Mouse (Mus musculus) forebrain, embryonic 11.5 days (tissue): Measurements from ENCODE around the gene Cacna1c. TPM values are rescaled to one million over a fixed set of nuclear protein-coding genes. Genes with fewer than 3 reads are reported as not detected.

ENCODE experiments used
- ATAC-seq: fragments of 200-750 bp; cut with Nextera tagmentation; replicated peaks from 2 replicates; pipeline ENCODE4 v1.8.0; 2017; ENCODE audit warnings: moderate TSS enrichment; ENCODE audit not compliant: low FRiP score
- DNase-seq: peaks from one replicate; pipeline ENCODE4 v3.0.0-alpha.2; 2017; ENCODE audit warnings: low spot score
- H3K27ac ChIP-seq: fragments of 300-500 bp; sonication (generic); 2 replicates; pipeline ENCODE4 v1.5.1; 2014; ENCODE audit warnings: low read depth, low read length
- H3K27me3 ChIP-seq: fragments of 300-500 bp; sonication (generic); 2 replicates; pipeline ENCODE4 v1.6.1; 2014; ENCODE audit warnings: mild to moderate bottlenecking, low read length, mixed read lengths; ENCODE audit not compliant: control insufficient read depth, insufficient read depth
- H3K36me3 ChIP-seq: fragments of 300-500 bp; sonication (generic); 2 replicates; pipeline ENCODE4 v1.6.1; 2014; ENCODE audit warnings: mild to moderate bottlenecking, low read length, moderate library complexity, mixed read lengths; ENCODE audit not compliant: control insufficient read depth, insufficient read depth
- H3K4me1 ChIP-seq: fragments of 300-500 bp; sonication (generic); replicated peaks from 2 replicates; pipeline ENCODE4 v1.6.1; 2014; ENCODE audit warnings: low read length, mixed read lengths; ENCODE audit not compliant: control insufficient read depth, insufficient read depth
- H3K4me2 ChIP-seq: fragments of 300-500 bp; sonication (generic); 2 replicates; pipeline ENCODE4 v1.6.1; 2014; ENCODE audit warnings: low read depth, mild to moderate bottlenecking, low read length, moderate library complexity, mixed read lengths; ENCODE audit not compliant: severe bottlenecking
- H3K4me3 ChIP-seq: fragments of 300-500 bp; sonication (generic); 2 replicates; pipeline ENCODE4 v1.5.1; 2014; ENCODE audit warnings: low read depth, low read length
- H3K9ac ChIP-seq: fragments of 300-500 bp; sonication (generic); 2 replicates; pipeline ENCODE4 v1.6.1; 2014; ENCODE audit warnings: low read length
- H3K9me3 ChIP-seq: fragments of 300-500 bp; sonication (generic); 2 replicates; pipeline ENCODE4 v1.6.1; 2016; ENCODE audit warnings: low read length, mixed read lengths; ENCODE audit not compliant: control insufficient read depth
- WGBS: fragments of 180-500 bp; shearing (Covaris S2); extraction: QIAGEN DNeasy Blood & Tissue Kit; methylation state at CpG from one replicate; pipeline ENCODE4 v1.1.7; 2014; 5-methylcytosine and 5-hydroxymethylcytosine counted together
- polyA plus RNA-seq: library from polyadenylated mRNA; unstranded; fragments of >200 nt; fragmentation: Nextera tagmentation; extraction: Ambion mirVana; gene quantifications from 2 replicates; pipeline ENCODE4 v1.2.1, GENCODE M21; 2014

The Cacna1c gene
- polyA plus RNA-seq, 1 experiment from 2014 or later, result 4.8 TPM

DNA sequence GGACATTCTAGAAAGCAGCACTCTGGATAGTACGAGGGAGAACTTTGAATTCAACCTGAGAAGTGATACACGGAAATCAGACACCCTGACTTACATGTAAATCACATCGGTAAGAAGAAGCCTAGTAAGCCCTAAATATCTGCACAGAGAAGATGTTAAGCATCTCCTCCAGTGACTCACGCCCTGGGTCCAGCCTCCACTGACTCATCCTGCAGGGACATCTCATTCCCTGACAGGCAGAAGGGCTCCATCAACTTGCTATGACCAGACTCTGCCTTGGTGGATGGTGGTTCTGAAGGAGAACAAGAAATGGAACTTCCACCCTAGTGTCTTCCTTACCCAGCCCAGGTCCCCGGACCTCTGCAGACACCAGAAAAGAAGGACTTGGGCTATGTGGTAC is 191.6 kb downstream of the Cacna1c start:
- no peak for DNase-seq
- WGBS, result 93% methylated on average over 5 of the region's 5 CpGs

GRCm38 (mm10) chr6:119001442-119001841 is 194.8 kb downstream of the Cacna1c start:
- no peak overlapping the region for H3K9ac ChIP-seq
- ATAC-seq, result no peak
- no peak overlapping the region for H3K27ac ChIP-seq
- H3K4me3 ChIP-seq, result no peak overlapping the region
- H3K9me3 ChIP-seq, result no peaks in the 10 kb centered on the region
- no peaks in the 10 kb centered on the region for H3K4me1 ChIP-seq
- 56% methylated on average over 2 of the region's 2 CpGs for WGBS
- H3K4me2 ChIP-seq, result no peak overlapping the region
- H3K27me3 ChIP-seq, result no peaks in the 10 kb centered on the region
- no peak for DNase-seq
- H3K36me3 ChIP-seq, result no peaks in the 10 kb centered on the region

More for the DNA sequence above, 191.6 kb downstream of the Cacna1c start:
- Histone ChIP-seq H3K36me3 (no peaks in the 10 kb centered on the region), H3K9me3 (no peaks in the 10 kb centered on the region), H3K27me3 (no peaks in the 10 kb centered on the region), H3K4me2 (no peak overlapping the region), H3K4me1 (no peaks in the 10 kb centered on the region), H3K4me3 (no peak overlapping the region), H3K27ac (no peak overlapping the region), H3K9ac (no peak overlapping the region)
- no peak for ATAC-seq

- ATAC-seq, result no peak
- 71% methylated on average over 3 of the region's 3 CpGs for WGBS
Measured at GRCm38 (mm10) chr6:119000255-119000654, 196.0 kb downstream of the Cacna1c start.

GRCm38 (mm10) chr6:118999329-118999875 is 196.8 kb downstream of the Cacna1c start:
- no peak for ATAC-seq
- Histone ChIP-seq H3K9ac (no peak overlapping the region), H3K4me2 (no peak overlapping the region), H3K9me3 (no peaks in the 10 kb centered on the region), H3K27me3 (no peaks in the 10 kb centered on the region), H3K4me3 (no peak overlapping the region), H3K27ac (no peak overlapping the region), H3K36me3 (no peaks in the 10 kb centered on the region), H3K4me1 (no peaks in the 10 kb centered on the region)
- WGBS, result 85% methylated on average over 2 of the region's 2 CpGs
- DNase-seq, result no peak

More at GRCm38 (mm10) chr6:119000255-119000654, 196.0 kb downstream of the Cacna1c start:
- Histone ChIP-seq H3K4me1 (no peaks in the 10 kb centered on the region), H3K27me3 (no peaks in the 10 kb centered on the region), H3K36me3 (no peaks in the 10 kb centered on the region), H3K27ac (no peak overlapping the region), H3K9me3 (no peaks in the 10 kb centered on the region), H3K4me3 (no peak overlapping the region), H3K4me2 (no peak overlapping the region), H3K9ac (no peak overlapping the region)
- no peak for DNase-seq

GRCm38 (mm10) chr6:118997397-118997796 is 198.8 kb downstream of the Cacna1c start:
- Histone ChIP-seq H3K4me3 (no peak overlapping the region), H3K36me3 (no peaks in the 10 kb centered on the region), H3K4me2 (no peak overlapping the region), H3K9ac (no peak overlapping the region), H3K27me3 (no peaks in the 10 kb centered on the region), H3K27ac (no peak overlapping the region), H3K4me1 (no peaks in the 10 kb centered on the region), H3K9me3 (no peaks in the 10 kb centered on the region)
- DNase-seq, result no peak
- ATAC-seq, result no peak
- WGBS, result 91% methylated on average over 4 of the region's 4 CpGs

GRCm38 (mm10) chr6:118994272-118995061 is 201.8 kb downstream of the Cacna1c start:
- Histone ChIP-seq H3K27me3 (no peaks in the 10 kb centered on the region), H3K4me3 (no peak overlapping the region), H3K9ac (no peak overlapping the region), H3K36me3 (no peaks in the 10 kb centered on the region), H3K9me3 (no peaks in the 10 kb centered on the region), H3K27ac (no peak overlapping the region), H3K4me1 (0 out of 2 replicates have a peak, but pooled peaks cover 2% of the 10 kb centered on the region), H3K4me2 (no peak overlapping the region)
- WGBS, result 89% methylated on average over 9 of the region's 9 CpGs
- DNase-seq (no peak), ATAC-seq (no peak)

- DNase-seq (no peak), ATAC-seq (no peak)
- H3K27ac ChIP-seq, result no peak overlapping the region
- no peaks in the 10 kb centered on the region for H3K27me3 ChIP-seq
- no peak overlapping the region for H3K9ac ChIP-seq
- H3K9me3 ChIP-seq, result no peaks in the 10 kb centered on the region
- 84% methylated on average over 6 of the region's 6 CpGs for WGBS
- H3K4me3 ChIP-seq, result no peak overlapping the region
- H3K4me1 ChIP-seq, result 0 out of 2 replicates have a peak, but pooled peaks cover 2% of the 10 kb centered on the region
- H3K4me2 ChIP-seq, result no peak overlapping the region
- H3K36me3 ChIP-seq, result no peaks in the 10 kb centered on the region
Measured at GRCm38 (mm10) chr6:118992391-118992790, 203.8 kb downstream of the Cacna1c start.

- Histone ChIP-seq H3K9ac (no peak overlapping the region), H3K4me3 (no peak overlapping the region), H3K27me3 (no peaks in the 10 kb centered on the region), H3K4me2 (no peak overlapping the region), H3K27ac (no peak overlapping the region), H3K36me3 (no peaks in the 10 kb centered on the region), H3K4me1 (0 out of 2 replicates have a peak, but pooled peaks cover 2% of the 10 kb centered on the region), H3K9me3 (no peaks in the 10 kb centered on the region)
- DNase-seq, result no peak
- no peak for ATAC-seq
- 81% methylated on average over 9 of the region's 9 CpGs for WGBS
Measured at GRCm38 (mm10) chr6:118989999-118990776, 206.0 kb downstream of the Cacna1c start.
